Mouse (Mus musculus): Measurements from ENCODE around the gene Pi4k2a. TPM values are rescaled to one million over a fixed set of nuclear protein-coding genes. Genes with fewer than 3 reads are reported as not detected.

Gene Pi4k2a
- polyA plus RNA-seq, 1 experiment: 44.6 TPM

DNA sequence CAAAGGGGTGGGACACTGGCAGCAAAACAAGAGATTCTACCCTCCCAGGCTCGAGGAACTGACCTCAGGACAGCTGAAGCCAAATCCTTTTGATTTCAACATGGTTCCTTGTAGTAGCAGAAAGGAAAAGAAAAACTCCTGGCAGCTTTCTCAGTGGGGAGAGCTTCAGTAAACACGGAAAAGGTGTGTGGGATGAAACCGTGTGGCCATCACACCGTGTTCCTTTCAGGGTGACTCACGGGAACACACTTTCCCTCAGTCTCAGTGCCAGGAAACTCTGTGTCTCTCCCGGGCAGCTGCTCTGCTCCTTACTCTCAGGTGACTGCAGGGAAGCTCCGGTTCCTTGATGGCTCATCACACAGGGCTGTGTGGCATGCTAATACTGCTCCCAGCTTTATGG is 31.8 kb upstream of the Pi4k2a start:
- H3K4me3 ChIP-seq (ENCODE audit: insufficient read depth, low read length): no peak overlapping the region
- TF ChIP-seq CTCF (IDR thresholded peaks at IDR 0.05; ENCODE audit: low read depth, low read length) (no peak), POLR2A (IDR thresholded peaks at IDR 0.05; ENCODE audit: borderline replicate concordance, low read depth, low read length) (no peak)
- peaks cover 14% of the 10 kb centered on the region for H3K4me1 ChIP-seq (ENCODE audit: control insufficient read depth, insufficient read depth, low read length)
- no peak overlapping the region for H3K27ac ChIP-seq (ENCODE audit: insufficient read depth, low read depth, low read length)

DNA sequence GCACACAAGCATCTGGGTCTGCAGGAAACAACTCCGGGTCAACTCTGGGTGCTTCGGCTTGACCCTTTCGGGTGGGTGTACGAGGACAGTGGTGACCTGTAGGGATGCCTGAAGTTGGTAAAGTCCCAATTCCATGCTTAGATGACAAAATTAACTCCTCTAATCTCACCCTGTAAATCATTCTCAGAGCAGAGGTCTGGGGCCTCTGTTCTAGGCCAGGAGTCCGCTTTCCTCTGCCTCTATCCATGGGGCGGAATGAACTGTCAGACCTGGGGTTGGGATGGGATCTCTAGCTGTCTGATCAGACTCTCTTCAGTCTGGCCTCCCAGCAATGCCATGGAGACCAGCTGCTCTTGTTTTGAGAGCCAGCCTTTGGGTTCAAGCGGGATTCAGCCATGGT is 28.8 kb upstream of the Pi4k2a start:
- no peak for TF ChIP-seq POLR2A (IDR thresholded peaks at IDR 0.05; ENCODE audit: borderline replicate concordance, low read depth, low read length)
- TF ChIP-seq CTCF (IDR thresholded peaks at IDR 0.05; ENCODE audit: low read depth, low read length): no peak
- Histone ChIP-seq H3K4me3 (ENCODE audit: insufficient read depth, low read length) (no peak overlapping the region), H3K4me1 (ENCODE audit: control insufficient read depth, insufficient read depth, low read length) (peaks cover 13% of the 10 kb centered on the region), H3K27ac (ENCODE audit: insufficient read depth, low read depth, low read length) (no peak overlapping the region)

DNA sequence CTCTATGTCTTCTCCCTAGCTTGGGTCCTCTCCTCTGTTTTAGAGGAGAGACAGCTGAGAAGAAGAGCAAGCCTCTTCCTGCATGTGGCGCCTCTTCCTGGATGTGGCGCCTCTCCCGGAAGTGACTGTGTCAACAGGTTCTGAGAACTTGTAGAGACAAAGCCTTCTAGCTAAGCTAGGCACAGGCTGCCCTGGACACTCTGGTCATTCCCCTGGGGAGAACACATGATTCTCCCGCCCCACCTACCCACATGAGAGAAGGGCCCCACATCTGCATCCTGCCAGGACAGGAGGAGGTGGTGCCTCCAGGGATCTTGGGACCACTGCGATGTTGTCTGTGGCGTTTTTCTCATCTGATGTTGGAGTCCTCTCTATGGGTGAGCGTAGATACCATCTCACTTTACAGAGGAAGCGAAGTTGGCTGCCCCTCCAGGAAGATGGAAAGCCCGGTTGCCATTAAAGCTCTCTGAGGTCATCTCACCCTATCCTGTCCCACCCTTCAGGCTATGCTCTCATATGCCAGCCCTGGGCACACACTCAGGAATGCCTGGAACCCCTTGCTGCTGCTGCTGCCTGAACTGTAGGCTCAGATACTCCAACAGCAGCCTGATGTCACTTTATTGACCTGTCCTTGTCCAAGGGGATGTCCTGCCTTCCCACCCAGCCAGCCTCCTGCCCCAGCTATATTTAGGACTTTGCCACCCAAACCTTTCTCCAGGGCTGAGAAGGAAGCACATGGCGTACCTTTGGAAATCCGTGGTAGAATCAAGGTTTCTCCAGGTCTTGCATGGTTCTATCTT is 21.6 kb upstream of the Pi4k2a start:
- TF ChIP-seq CTCF (IDR thresholded peaks at IDR 0.05; ENCODE audit: low read depth, low read length): no peak
- TF ChIP-seq POLR2A (IDR thresholded peaks at IDR 0.05; ENCODE audit: borderline replicate concordance, low read depth, low read length): no peak
- Histone ChIP-seq H3K4me3 (ENCODE audit: insufficient read depth, low read length) (no peak overlapping the region), H3K27ac (ENCODE audit: insufficient read depth, low read depth, low read length) (no peak overlapping the region), H3K4me1 (ENCODE audit: control insufficient read depth, insufficient read depth, low read length) (peaks cover 9% of the 10 kb centered on the region)

DNA sequence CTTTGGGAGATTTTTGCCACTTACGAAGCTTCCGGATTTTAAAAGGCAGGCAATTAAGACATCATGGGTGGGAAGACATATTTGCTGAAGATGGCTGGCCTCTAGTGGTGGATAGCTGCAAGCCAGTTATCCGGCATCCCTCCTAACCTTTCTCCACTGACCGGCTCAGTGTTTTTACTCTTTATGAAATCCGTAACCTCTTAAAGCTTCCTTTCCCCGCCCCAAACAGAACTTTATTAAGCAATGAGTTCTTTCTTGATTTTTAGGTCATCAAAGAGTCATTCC is 21.1 kb upstream of the Pi4k2a start:
- H3K4me3 ChIP-seq (ENCODE audit: insufficient read depth, low read length): no peak overlapping the region
- no peak overlapping the region for H3K27ac ChIP-seq (ENCODE audit: insufficient read depth, low read depth, low read length)
- peaks cover 5% of the 10 kb centered on the region for H3K4me1 ChIP-seq (ENCODE audit: control insufficient read depth, insufficient read depth, low read length)
- TF ChIP-seq POLR2A (IDR thresholded peaks at IDR 0.05; ENCODE audit: borderline replicate concordance, low read depth, low read length) (no peak), CTCF (IDR thresholded peaks at IDR 0.05; ENCODE audit: low read depth, low read length) (no peak)

DNA sequence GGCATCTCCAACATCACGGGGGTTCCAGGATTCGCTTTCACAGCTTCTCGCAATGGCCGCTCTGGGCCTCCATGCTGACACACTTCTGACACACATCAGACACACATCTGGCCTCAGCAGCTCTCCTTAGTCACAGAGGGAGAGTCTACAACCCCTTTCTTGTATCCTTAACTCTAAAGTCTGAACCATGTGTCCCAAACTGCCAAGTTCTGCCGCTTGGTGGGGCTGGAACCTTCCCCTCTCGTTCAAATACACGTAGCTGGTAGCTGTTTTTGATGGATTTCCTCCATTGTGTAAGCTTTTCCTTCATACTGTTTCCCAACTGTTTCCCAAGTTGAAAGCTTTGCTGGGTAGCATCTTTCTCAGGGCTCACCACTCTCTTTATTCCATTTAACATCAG is 19.0 kb upstream of the Pi4k2a start:
- Histone ChIP-seq H3K27ac (ENCODE audit: insufficient read depth, low read depth, low read length) (no peak overlapping the region), H3K4me1 (ENCODE audit: control insufficient read depth, insufficient read depth, low read length) (0 out of 2 replicates have a peak, but pooled peaks cover 2% of the 10 kb centered on the region), H3K4me3 (ENCODE audit: insufficient read depth, low read length) (no peak overlapping the region)
- TF ChIP-seq CTCF (IDR thresholded peaks at IDR 0.05; ENCODE audit: low read depth, low read length) (no peak), POLR2A (IDR thresholded peaks at IDR 0.05; ENCODE audit: borderline replicate concordance, low read depth, low read length) (no peak)

DNA sequence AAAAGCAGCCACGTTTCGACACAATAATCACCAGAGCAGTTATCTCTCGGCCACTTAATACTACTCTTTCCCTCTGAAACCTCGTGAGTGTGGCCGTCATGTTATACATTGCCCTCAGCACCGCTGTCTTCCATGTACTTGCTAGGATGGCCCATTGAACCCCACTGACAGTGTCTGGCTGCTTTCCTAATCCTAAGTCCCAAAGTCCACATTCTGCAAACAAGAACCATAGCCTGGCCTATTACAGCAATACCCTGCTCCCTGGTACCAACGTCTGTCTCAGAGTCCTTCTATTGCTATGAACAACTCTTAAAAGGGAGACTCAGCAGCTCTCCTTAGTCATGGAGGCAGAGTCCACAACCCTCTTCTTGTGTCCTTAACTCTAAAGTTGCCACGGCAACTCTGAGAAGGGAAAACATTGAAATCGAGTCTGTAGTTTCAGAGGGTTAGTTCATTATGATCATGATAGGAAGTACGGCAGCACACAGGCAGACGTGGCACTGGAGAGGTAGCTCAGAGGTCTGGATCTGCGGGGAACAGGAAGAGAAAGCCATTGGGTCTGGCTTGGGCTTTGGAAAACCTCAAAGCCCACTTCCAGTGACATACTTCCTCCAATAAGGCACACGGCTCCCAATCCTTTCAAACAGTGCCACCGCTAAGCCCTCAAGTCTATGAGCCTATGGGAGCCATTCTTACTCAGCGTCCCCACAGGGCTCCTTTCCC is 18.2 kb upstream of the Pi4k2a start:
- H3K4me3 ChIP-seq (ENCODE audit: insufficient read depth, low read length): no peak overlapping the region
- no peak for TF ChIP-seq POLR2A (IDR thresholded peaks at IDR 0.05; ENCODE audit: borderline replicate concordance, low read depth, low read length)
- no peak for TF ChIP-seq CTCF (IDR thresholded peaks at IDR 0.05; ENCODE audit: low read depth, low read length)
- H3K27ac ChIP-seq (ENCODE audit: insufficient read depth, low read depth, low read length): no peak overlapping the region

DNA sequence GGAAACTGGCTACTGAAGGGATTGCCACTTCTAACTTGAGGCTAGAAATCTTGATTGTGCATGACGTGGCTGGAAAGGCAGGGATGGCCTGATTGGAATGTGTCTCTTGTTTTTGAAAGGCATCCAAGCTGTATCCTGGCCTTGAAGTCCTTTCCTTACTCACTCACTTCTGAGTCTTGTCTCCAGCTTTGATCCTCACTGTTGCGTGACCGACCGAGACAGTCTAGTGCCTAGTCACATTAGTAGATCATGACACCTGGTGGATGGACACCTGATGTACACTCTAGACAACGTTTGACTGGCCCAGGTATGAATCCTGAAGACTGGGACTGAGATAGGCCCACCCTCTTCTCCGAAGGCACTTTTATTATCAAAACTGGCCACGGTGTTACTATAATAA is 17.5 kb upstream of the Pi4k2a start:
- no peak overlapping the region for H3K27ac ChIP-seq (ENCODE audit: insufficient read depth, low read depth, low read length)
- H3K4me1 ChIP-seq (ENCODE audit: control insufficient read depth, insufficient read depth, low read length): peaks cover 5% of the 10 kb centered on the region
- TF ChIP-seq POLR2A (IDR thresholded peaks at IDR 0.05; ENCODE audit: borderline replicate concordance, low read depth, low read length): no peak
- TF ChIP-seq CTCF (IDR thresholded peaks at IDR 0.05; ENCODE audit: low read depth, low read length): no peak
- no peak overlapping the region for H3K4me3 ChIP-seq (ENCODE audit: insufficient read depth, low read length)

More for the DNA sequence above, 18.2 kb upstream of the Pi4k2a start:
- 0 out of 2 replicates have a peak, but pooled peaks cover 2% of the 10 kb centered on the region for H3K4me1 ChIP-seq (ENCODE audit: control insufficient read depth, insufficient read depth, low read length)

DNA sequence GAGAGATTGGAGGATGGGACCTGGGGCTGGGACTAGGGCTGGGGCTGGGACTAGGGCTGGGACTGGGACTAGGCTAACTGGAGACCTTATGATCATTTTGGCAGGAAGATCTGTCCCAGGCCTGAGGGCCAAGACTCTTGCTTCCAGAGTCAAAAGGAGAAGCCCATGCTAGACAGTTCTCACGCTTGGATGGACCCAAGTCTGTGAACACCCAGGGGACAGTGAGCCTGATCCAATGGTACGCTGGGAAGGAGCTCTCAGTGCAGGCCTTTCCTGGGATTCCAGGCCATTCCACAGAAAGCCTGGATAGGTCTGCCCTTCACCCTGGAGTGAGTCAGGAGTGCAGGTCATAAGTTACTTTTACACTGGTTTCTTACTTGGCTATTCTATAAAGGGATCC is 15.2 kb upstream of the Pi4k2a start:
- peaks cover 25% of the 10 kb centered on the region for H3K4me1 ChIP-seq (ENCODE audit: control insufficient read depth, insufficient read depth, low read length)
- no peak overlapping the region for H3K27ac ChIP-seq (ENCODE audit: insufficient read depth, low read depth, low read length)
- TF ChIP-seq CTCF (IDR thresholded peaks at IDR 0.05; ENCODE audit: low read depth, low read length) (no peak), POLR2A (IDR thresholded peaks at IDR 0.05; ENCODE audit: borderline replicate concordance, low read depth, low read length) (no peak)
- H3K4me3 ChIP-seq (ENCODE audit: insufficient read depth, low read length): no peak overlapping the region

DNA sequence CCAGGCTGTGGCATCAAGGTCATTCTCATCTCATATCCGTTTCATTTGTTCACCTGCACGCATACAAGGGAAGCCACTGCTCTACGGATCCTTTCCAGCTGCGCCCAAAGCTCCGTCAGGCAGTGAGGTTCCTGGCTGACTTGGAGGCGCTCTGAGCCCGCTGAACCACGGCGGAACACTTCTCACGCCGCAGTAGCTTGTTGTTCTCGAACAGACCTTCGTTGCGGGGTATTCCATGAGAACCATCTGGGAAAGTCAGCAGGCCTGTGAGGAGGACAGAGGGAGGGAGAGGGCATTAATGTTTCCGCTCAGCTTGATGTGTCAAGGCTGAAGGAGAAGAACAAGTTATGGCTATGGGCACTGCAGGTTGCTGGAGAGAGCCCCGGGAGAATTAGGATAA is 14.3 kb upstream of the Pi4k2a start:
- H3K4me1 ChIP-seq (ENCODE audit: control insufficient read depth, insufficient read depth, low read length): peaks cover 33% of the 10 kb centered on the region
- no peak overlapping the region for H3K27ac ChIP-seq (ENCODE audit: insufficient read depth, low read depth, low read length)
- no peak overlapping the region for H3K4me3 ChIP-seq (ENCODE audit: insufficient read depth, low read length)
- TF ChIP-seq POLR2A (IDR thresholded peaks at IDR 0.05; ENCODE audit: borderline replicate concordance, low read depth, low read length) (no peak), CTCF (IDR thresholded peaks at IDR 0.05; ENCODE audit: low read depth, low read length) (no peak)

DNA sequence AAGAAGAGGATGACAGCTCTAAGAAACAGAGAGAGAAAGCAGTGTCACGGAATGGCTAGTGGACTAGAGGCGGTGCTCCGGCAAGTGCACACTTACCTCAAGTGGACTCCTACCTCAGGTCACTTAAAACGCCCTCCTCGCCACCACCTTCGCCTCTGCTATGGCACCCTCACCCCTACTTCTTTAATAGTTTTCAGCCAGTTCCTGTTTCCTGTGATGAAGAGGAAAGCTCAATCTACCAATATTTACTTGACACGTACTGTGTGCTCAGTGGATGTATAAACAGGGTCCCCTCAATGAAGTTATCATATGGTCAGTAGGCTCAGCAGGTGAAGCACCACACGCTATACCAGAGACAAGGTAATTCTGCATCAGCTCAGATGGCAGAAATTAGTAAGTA is 11.7 kb upstream of the Pi4k2a start:
- Histone ChIP-seq H3K4me1 (ENCODE audit: control insufficient read depth, insufficient read depth, low read length) (peaks cover 33% of the 10 kb centered on the region), H3K4me3 (ENCODE audit: insufficient read depth, low read length) (no peak overlapping the region), H3K27ac (ENCODE audit: insufficient read depth, low read depth, low read length) (no peak overlapping the region)
- TF ChIP-seq CTCF (IDR thresholded peaks at IDR 0.05; ENCODE audit: low read depth, low read length) (no peak), POLR2A (IDR thresholded peaks at IDR 0.05; ENCODE audit: borderline replicate concordance, low read depth, low read length) (no peak)

Data from bone marrow macrophage, adult 2 months (primary cell).